Mouse (Mus musculus) lung, postnatal 10 days (tissue): ENCODE results near the gene Prss36.
"Not testable (repeated sequence)": the region's sequence is repeated elsewhere in the genome, so short reads cannot be mapped to it uniquely, and the experiment has no call there.

Experiments used
- DNase-seq: peaks from one replicate; pipeline ENCODE4 v3.0.0; 2021

Gene Prss36

DNA sequence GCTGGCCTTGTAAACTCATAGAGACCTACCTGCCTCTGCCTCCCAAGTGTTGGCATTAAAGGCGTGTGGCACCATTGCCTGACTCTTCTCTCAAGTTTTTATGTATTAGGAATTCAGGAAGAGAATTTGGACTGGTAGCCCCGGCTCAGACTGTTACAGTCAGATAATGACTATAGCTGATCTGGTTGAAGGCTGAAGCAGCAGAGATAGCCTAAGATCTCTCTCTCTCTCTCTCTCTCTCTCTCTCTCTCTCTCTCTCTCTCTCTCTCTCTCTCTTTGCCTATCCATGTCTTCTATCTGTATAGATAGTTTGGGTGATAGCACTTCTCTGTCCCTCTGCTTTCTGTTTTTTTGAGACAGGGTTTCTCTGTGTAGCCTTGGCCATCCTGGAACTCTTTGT lies 44.8 kb downstream of the Prss36 start:
- no peak for DNase-seq

DNA sequence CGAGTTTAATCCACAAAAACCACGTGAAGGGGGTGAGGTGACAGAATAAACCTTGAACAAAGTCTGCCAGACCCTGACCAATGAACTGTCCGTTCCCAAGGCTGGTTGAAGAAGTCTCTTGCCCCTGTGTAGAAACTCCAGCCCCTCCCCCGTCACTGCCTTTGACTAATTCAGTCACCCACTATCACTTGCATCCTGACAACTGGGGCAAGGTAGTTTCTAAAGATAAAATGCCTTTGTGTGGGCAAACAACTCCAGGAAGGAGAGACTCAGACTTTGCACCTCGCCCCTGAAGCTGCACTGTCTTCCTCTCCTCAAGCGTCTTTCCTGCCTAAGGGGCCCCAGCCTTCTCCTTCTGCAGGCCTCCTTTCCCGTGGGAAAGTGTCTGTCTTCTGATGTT lies 46.5 kb downstream of the Prss36 start:
- no peak for DNase-seq

DNA sequence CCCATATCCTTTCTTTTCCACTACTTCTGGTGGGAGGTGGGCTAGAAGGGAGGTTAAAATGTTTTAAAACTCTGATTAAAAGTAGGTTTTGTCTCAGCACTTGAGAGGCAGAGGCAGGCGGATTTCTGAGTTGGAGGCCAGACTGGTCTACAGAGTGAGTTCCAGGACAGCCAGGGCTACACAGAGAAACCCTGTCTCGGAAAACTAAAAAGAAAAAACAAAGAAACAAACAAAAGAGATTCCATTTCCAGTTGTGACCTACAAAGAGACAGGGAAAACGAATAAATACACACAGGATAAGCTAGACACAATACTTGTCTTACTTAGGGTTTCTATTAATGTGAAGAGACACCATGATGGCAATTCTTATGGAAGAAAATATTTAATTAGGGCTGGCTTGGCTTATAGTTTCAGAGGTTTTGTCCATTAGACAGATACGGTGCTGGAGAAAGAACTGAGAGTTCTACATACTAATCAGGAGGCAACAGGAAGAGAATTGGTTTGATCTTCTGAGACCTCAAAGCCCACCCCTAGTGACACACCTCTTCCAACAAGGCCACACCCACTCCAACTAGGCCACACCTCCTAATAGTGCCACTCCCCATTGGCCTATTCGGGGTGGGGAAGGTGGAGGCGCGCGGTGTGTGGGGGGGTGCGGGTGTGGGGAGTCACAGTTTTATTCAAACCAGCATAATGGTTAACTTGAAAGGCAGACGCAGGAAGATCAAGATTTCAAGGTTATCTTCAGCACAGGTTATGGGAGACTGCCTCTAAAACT lies 48.2 kb downstream of the Prss36 start:
- DNase-seq = peak; percentile 36

DNA sequence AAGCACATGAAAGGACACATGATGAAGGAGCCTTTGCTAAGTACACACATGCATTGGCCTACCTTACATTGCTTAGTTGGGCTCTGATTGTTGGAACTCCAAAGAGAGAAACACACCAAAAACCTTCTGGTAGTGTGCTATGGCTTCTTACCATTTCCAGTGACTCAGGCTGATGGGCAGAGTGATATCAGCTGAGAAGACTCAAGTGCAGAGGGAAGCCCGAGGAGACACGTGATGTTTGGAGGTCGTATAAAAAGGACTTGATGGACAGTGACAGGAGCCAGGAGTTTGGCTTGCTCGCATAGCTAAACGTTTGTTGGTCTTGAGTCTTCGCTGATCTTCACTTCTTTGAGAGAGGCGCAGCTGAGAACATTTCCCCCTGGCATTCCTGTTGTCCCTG lies 49.0 kb downstream of the Prss36 start:
- DNase-seq = no peak

DNA sequence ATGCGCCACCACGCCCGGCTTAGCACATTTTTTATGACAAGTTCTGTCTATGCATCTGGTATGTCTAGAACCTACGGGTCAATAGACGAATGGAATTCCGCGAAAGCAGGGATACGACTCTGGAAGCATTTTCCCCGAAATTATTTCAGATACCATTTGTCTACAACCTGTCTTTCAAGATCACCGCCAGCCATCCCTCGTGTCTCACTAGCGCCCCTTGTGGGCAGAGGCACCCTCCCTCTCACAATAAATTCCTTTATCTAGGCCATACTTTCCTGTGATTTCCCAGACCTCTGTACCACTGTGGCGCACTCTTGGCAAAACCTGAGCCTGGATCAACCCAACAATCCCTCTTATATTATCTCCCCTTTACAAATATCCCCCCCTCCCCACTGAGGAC lies 50.1 kb downstream of the Prss36 start:
- DNase-seq = peak; percentile 78

DNA sequence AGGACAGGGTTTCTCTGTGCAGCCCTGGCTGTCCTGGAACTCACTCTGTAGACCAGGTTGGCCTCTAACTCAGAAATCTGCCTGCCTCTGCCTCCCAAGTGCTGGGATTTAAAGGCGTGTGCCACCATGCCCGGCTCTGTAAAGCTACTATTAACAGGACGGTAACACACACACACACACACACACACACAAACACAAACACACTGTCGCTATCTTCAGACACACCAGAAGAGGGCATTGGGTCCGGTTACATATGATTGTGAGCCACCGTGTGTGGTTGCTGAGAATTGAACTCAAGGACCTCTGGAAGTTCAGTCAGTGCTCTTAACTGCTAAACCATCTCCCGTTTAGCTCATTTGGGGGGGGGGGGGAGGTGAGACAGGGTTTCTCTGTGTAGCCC lies 50.6 kb downstream of the Prss36 start:
- not testable (repeated sequence) for DNase-seq

DNA sequence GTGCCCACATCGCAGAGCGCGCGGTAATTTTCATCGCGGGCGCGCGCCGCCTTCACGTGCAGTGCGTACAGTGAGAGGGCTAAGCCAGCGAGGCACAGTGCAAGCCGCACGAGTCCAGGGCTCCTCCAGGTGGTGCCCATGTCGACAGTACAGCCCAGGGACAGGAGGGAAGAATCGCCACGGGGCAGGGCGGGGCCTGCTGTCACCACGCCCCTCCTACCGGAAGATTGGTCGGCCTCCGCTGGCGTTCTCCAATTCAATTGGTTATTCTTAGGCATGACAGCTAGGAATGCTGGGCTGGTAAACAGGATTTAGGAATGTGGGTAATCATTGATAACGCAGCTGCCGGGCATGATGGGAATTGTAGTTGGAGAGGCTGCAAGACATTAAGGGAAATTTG lies 51.1 kb downstream of the Prss36 start, which contains the start of the genes Gm21974 and Vkorc1:
Gene Gm21974 (minus strand): TSS at position 13 of the 400 bp plus-strand sequence.
Gene Vkorc1 (minus strand): TSS at position 176 of the 400 bp plus-strand sequence.
- peak; percentile 98 for DNase-seq

DNA sequence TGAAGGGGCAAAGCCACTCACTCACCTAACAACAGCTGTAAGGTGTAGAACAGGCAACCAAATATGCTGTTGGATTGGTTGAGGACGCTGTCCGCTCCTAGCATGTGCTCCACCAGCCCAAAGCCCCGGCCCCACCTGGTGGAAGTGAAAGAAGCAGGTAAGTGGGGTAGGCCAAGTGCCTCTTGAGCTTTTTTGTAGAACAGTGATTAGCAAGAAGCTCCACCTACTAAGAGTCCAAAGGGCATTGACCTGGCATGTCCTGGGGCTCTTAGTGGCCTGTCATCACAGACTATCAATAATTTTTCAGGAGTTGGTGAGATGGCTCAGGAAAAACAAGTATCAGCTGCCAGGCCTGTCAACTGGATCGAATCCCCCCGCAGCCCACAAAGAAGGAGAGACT lies 52.0 kb downstream of the Prss36 start:
- peak; percentile 30 for DNase-seq

DNA sequence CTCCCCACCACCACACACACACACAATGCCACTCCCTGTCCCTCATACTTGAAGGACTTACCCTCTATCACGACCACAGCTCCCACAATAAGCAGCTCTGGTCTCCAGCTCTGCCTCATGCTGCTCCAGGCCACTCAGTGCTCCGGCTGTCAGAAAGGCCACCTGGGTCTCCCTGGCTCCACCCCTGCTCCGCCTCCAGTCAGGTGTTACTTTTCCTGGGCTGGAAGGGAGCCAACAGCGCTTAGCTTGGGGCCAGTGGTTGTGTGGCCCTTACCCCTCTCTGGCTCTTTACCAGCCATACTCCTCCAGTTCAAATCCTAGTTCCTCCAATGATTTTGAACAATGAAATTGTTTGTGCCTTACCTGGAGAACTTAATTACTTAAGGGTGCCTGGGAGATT lies 55.7 kb downstream of the Prss36 start, which contains the start of gene Prss53:
Gene Prss53 (minus strand): TSS at position 173 of the 400 bp plus-strand sequence.
- peak; percentile 42 for DNase-seq

DNA sequence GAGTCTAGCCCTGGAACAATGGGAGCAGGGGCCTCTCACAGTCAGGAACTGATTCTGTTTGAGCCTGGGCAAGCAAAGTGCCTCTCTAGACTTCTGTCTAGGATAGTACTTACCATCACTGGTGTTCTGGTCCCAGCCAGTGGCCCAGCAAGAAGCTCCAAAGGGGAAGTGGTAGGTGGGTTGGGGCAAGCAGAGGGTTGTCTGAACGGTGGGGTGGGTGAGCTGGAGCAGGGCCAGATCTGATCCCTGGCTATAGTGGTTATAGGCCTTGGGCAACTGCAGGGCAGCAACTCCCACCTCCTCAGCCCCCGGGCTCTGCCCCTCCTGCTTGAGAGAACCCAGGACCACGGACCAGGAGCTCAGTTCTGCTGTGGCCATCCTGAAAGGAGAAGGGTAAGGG lies 57.7 kb downstream of the Prss36 start:
- no peak for DNase-seq

DNA sequence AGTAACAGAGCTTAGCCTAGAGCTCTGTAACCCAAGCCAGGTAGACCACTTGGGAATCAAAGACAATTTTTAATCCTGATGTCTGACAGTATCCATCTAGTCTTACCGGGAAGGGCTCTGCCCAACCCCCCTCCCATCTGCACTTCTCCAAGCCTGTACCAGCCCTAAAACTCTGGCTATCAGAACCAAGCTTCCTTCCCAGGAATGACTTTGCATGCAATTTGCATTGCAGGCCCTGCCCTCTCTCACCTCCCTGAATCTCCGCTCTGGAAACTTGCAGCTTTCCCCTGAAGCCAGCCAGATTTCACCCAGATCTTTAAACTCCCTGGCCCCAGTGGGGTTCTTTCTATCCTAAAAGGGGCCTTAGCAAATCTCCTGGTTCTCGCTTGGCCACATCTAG lies 58.7 kb downstream of the Prss36 start:
- no peak for DNase-seq

DNA sequence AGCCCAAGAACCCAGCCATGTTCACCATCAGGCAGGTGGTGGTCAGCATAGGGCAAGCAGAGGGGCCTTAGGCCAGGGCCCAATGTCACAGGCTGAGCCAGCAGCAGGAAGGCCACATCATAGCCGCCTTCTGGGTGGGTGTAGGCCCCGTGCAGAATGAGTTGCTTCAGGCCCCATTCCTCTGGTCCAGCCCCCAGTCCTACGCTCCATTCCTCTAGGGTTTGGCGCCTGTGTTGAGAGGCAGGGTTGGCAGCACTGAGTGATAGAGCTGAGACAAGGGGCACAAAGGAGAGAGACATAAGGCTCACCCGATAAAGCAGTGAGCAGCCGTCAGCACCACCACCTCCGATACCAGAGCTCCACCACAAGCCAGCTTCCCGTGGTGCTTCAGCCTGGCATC lies 59.3 kb downstream of the Prss36 start:
- no peak for DNase-seq

DNA sequence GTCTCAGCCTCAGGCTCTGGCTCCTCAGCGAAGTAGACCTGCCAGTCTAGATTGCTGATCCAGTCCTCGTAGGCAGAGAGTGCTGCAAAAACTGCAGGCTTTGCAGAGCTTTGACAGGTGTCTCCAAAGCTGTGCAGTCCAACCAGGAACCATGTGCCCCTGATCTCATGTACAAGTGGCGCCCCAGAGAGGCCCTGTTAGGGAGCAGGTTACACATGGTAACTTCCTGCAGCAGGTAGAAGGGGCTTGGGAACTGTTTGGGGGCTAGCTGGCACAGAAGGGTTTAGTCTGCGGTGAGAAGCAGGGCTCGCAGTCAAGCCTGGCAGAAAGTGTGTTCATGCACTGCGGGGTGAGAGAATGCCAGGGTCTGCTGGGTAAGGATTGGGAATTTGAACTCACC lies 60.0 kb downstream of the Prss36 start:
- no peak for DNase-seq

DNA sequence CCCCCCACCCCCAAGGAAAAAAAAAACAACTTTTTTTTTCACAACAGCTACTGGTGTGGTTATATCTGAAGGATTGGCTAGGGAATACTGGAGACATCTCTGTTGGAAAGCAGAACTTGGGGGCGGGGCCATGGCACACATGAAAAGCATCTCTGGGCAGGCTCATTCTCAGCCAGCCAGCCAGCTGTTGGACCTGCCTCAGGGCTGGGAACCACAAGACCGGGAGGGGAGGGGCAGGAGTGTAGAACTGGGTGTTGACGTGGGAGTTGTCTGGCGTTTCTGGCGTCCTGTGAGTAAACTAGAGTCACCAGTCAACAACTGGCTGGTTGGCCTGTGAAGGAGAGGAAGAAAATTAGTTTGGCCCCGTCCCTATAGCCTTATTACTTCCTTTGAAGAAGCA lies 60.6 kb downstream of the Prss36 start:
- peak; percentile 86 for DNase-seq
